Mouse (Mus musculus) lung, postnatal 0 days (tissue): ENCODE data around the gene Phox2a. TPM values are rescaled to one million over a fixed set of nuclear protein-coding genes. Genes with fewer than 3 reads are reported as not detected.
A peak's percentile ranks its signal among the peaks of the same experiment; 100 is the strongest.

Experiments
- ATAC-seq: fragments of 200-750 bp; cut with Nextera tagmentation; 2 replicates; pipeline ENCODE4 v1.8.0; 2017; ENCODE audit warnings: moderate library complexity
- DNase-seq: peaks from one replicate; pipeline ENCODE4 v3.0.0-alpha.2; 2016; ENCODE audit warnings: low spot score
- H3K27ac ChIP-seq: fragments of 300-500 bp; sonication (generic); 2 replicates; pipeline ENCODE4 v1.5.1; 2014; ENCODE audit warnings: antibody characterized with exemption, mild to moderate bottlenecking, low read length, mixed read lengths
- H3K27me3 ChIP-seq: fragments of 300-500 bp; sonication (generic); replicated peaks from 2 replicates; pipeline ENCODE4 v1.6.1; 2014; ENCODE audit warnings: low read length, mixed read lengths; ENCODE audit not compliant: insufficient read depth
- H3K36me3 ChIP-seq: fragments of 300-500 bp; sonication (generic); 2 replicates; pipeline ENCODE4 v1.6.1; 2014; ENCODE audit warnings: low read length, mixed read lengths; ENCODE audit not compliant: insufficient read depth
- H3K4me1 ChIP-seq: fragments of 300-500 bp; sonication (generic); 2 replicates; pipeline ENCODE4 v1.6.1; 2014; ENCODE audit warnings: antibody characterized with exemption, low read depth, low read length, mixed read lengths; ENCODE audit not compliant: insufficient read depth
- H3K4me2 ChIP-seq: fragments of 300-500 bp; sonication (generic); replicated peaks from 2 replicates; pipeline ENCODE4 v1.6.1; 2014; ENCODE audit warnings: low read depth, mild to moderate bottlenecking, low read length, moderate library complexity, mixed read lengths
- H3K4me3 ChIP-seq: fragments of 300-500 bp; sonication (generic); 2 replicates; pipeline ENCODE4 v1.5.1; 2014; ENCODE audit warnings: low read depth, low read length
- H3K9ac ChIP-seq: fragments of 300-500 bp; sonication (generic); replicated peaks from 2 replicates; pipeline ENCODE4 v1.6.1; 2014; ENCODE audit warnings: low read depth, mild to moderate bottlenecking
- H3K9me3 ChIP-seq: fragments of 300-500 bp; sonication (generic); 2 replicates; pipeline ENCODE4 v1.6.1; 2016; ENCODE audit warnings: low read length, mixed read lengths
- CTCF ChIP-seq: IDR thresholded peaks from 2 replicates; pipeline ENCODE4 v1.5.1; 2016; ENCODE audit warnings: antibody characterized with exemption, mild to moderate bottlenecking
- EP300 ChIP-seq: IDR thresholded peaks from 2 replicates; pipeline ENCODE4 v1.6.1; 2016; ENCODE audit warnings: antibody characterized with exemption, mild to moderate bottlenecking, control low read depth
- WGBS: fragments of 180-500 bp; shearing (Covaris S2); extraction: QIAGEN DNeasy Blood & Tissue Kit; methylation state at CpG from one replicate; pipeline ENCODE4 v1.1.7; 2014; 5-methylcytosine and 5-hydroxymethylcytosine counted together
- polyA plus RNA-seq: library from polyadenylated mRNA; unstranded; fragments of >200 nt; fragmentation: Nextera tagmentation; extraction: Ambion mirVana; gene quantifications from 2 replicates; pipeline ENCODE4 v1.2.1, GENCODE M21; 2015

The Phox2a gene
- not detected in 2 replicates for polyA plus RNA-seq

DNA sequence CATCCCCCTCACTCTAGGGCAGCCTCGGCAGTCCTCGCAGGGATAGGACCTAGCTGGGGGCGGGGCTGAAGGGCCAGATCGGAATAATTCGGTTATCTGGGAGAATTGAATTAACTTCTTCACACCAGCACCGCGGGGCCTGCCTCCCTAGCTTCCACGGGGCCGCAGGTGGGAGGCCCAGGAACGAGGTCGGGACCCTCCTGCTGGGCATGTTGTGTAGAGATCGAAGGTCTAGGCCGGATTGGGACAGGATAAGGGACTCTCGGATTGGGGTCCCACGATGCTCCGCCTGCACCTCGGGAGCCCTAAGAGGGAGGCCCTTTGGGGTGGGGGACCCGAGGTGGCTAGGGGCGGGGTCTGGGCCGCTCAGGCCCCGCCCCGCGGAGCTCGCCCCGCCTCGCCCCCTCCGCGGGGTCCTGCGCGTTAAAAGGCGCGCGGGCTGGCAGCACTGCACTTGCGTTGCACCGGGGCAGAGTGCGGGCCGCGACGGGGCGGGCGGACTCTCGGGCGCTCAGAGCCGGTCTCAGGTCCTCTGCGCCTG is at the start of gene Phox2a:
Phox2a (plus strand) TSS at position 453 of the 541 bp plus-strand sequence.
- no peak within 1 kb of the TSS for H3K9ac ChIP-seq
- 2% methylated on average over 28 of the region's 45 CpGs for WGBS
- peak within 1 kb of the TSS; percentile 19 for H3K4me3 ChIP-seq
- H3K27ac ChIP-seq: no peak within 1 kb of the TSS
- H3K9me3 ChIP-seq: no peaks in the 10 kb centered on the region
- H3K27me3 ChIP-seq: peaks cover 41% of the 10 kb centered on the region
- no peak for DNase-seq
- peaks cover 12% of the 10 kb centered on the region for H3K4me1 ChIP-seq
- no peak for ATAC-seq
- no peak for TF ChIP-seq EP300
- no peak for TF ChIP-seq CTCF
- H3K4me2 ChIP-seq: peak within 1 kb of the TSS; percentile 38
- no peaks in the 10 kb centered on the region for H3K36me3 ChIP-seq

GRCm38 (mm10) chr7:101770051-101770450 is 48.1 kb upstream of the Phox2a start:
- Histone ChIP-seq H3K27me3 (no peaks in the 10 kb centered on the region), H3K4me1 (no peaks in the 10 kb centered on the region), H3K4me2 (no peak overlapping the region), H3K36me3 (no peaks in the 10 kb centered on the region), H3K27ac (no peak overlapping the region), H3K9ac (no peak overlapping the region), H3K9me3 (no peaks in the 10 kb centered on the region), H3K4me3 (no peak overlapping the region)
- WGBS: 76% methylated on average over 7 of the region's 7 CpGs
- ATAC-seq (no peak), DNase-seq (no peak)
- no peak for TF ChIP-seq CTCF
- TF ChIP-seq EP300: no peak

GRCm38 (mm10) chr7:101771604-101772003 is 46.5 kb upstream of the Phox2a start:
- no peak for ATAC-seq
- H3K27ac ChIP-seq: no peak overlapping the region
- TF ChIP-seq EP300: no peak
- no peak for TF ChIP-seq CTCF
- WGBS: 67% methylated on average over 1 of the region's 1 CpGs
- H3K4me3 ChIP-seq: no peak overlapping the region
- H3K9ac ChIP-seq: no peak overlapping the region
- no peaks in the 10 kb centered on the region for H3K36me3 ChIP-seq
- no peaks in the 10 kb centered on the region for H3K27me3 ChIP-seq
- no peak overlapping the region for H3K4me2 ChIP-seq
- no peak for DNase-seq
- H3K9me3 ChIP-seq: no peaks in the 10 kb centered on the region
- H3K4me1 ChIP-seq: no peaks in the 10 kb centered on the region

GRCm38 (mm10) chr7:101772687-101773086 is 45.4 kb upstream of the Phox2a start:
- TF ChIP-seq EP300: no peak
- TF ChIP-seq CTCF: no peak
- H3K9ac ChIP-seq: no peak overlapping the region
- ATAC-seq (no peak), DNase-seq (no peak)
- H3K9me3 ChIP-seq: no peaks in the 10 kb centered on the region
- no peak overlapping the region for H3K4me2 ChIP-seq
- 43% methylated on average over 8 of the region's 8 CpGs for WGBS
- no peak overlapping the region for H3K27ac ChIP-seq
- H3K36me3 ChIP-seq: no peaks in the 10 kb centered on the region
- no peaks in the 10 kb centered on the region for H3K4me1 ChIP-seq
- H3K4me3 ChIP-seq: no peak overlapping the region
- H3K27me3 ChIP-seq: no peaks in the 10 kb centered on the region

DNA sequence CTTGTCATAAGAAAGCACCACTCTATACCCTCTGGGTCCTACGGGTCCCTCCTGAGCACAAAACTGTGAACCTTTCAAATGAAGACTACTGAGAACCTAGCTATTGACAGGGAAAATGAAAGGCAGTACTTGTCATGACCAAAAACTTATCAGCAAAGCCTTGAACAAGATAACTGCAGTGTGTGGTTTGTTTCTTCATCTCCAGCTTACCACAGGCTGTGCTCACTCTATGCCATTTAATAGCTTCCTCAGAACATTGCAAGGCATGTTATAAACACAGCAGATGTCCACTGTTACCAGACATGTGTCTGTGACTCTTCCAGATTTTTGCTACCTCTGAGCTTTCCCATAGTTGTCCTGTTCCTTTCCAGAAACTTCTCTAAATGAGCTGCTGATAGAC is 41.1 kb upstream of the Phox2a start:
- no peak overlapping the region for H3K9ac ChIP-seq
- no peak overlapping the region for H3K27ac ChIP-seq
- H3K4me3 ChIP-seq: no peak overlapping the region
- H3K4me1 ChIP-seq: no peaks in the 10 kb centered on the region
- no peaks in the 10 kb centered on the region for H3K9me3 ChIP-seq
- H3K4me2 ChIP-seq: no peak overlapping the region
- H3K27me3 ChIP-seq: no peaks in the 10 kb centered on the region
- WGBS: 100% methylated on average over 1 of the region's 1 CpGs
- no peak for DNase-seq
- no peak for ATAC-seq
- TF ChIP-seq CTCF: no peak
- no peak for TF ChIP-seq EP300
- H3K36me3 ChIP-seq: no peaks in the 10 kb centered on the region; the same call in 1 of the 2 replicates

GRCm38 (mm10) chr7:101820295-101821030 is 2.4 kb downstream of the Phox2a start:
- H3K4me1 ChIP-seq: peaks cover 12% of the 10 kb centered on the region
- no peaks in the 10 kb centered on the region for H3K9me3 ChIP-seq
- H3K9ac ChIP-seq: no peak overlapping the region
- H3K4me3 ChIP-seq: peak overlapping the region; percentile 40; the same call in 1 of the 2 replicates
- H3K4me2 ChIP-seq: peak overlapping the region; percentile 37
- 4% methylated on average over 34 of the region's 35 CpGs for WGBS
- no peak overlapping the region for H3K27ac ChIP-seq
- DNase-seq: no peak
- TF ChIP-seq EP300 (no peak), CTCF (no peak)
- peaks cover 6% of the 10 kb centered on the region for H3K36me3 ChIP-seq
- ATAC-seq: no peak
- H3K27me3 ChIP-seq: peaks cover 41% of the 10 kb centered on the region
